Mouse (Mus musculus): Measurements from ENCODE around the gene Hip1. TPM values are rescaled to one million over a fixed set of nuclear protein-coding genes. Genes with fewer than 3 reads are reported as not detected.
"Not testable (repeated sequence)": the region's sequence is repeated elsewhere in the genome, so short reads cannot be mapped to it uniquely, and the experiment has no call there.

The Hip1 gene
- polyA plus RNA-seq, 1 experiment from 2014 or later, result 38.5 TPM

DNA sequence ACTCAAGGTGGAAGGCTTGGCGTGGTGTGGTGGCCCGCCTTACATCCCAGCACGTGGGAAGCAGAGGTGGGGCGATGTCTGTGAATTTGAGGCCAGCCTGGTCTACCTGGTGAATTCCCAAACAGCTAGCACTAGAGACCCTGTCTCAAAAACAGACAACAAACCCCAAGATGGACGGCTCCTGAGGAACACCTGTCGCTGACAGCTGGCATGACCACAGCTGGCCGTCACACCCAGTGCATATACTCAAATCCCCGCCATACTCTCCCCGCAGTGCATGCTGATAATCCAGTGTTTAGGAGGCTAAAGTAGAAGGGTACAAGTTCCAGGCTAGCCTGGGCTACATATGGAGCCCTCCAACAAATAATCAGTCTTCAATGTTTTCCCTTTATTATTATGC lies 88.4 kb downstream of the Hip1 start:
- peaks cover 10% of the 10 kb centered on the region for H3K4me1 ChIP-seq (replicated peaks)
- 97% methylated on average over 9 of the region's 9 CpGs for WGBS
- peaks cover 82% of the 10 kb centered on the region for H3K36me3 ChIP-seq
- no peaks in the 10 kb centered on the region for H3K27me3 ChIP-seq
- no peak overlapping the region for H3K4me2 ChIP-seq
- no peak overlapping the region for H3K9ac ChIP-seq
- H3K9me3 ChIP-seq, result peaks cover 5% of the 10 kb centered on the region; the same call in 1 of the 2 replicates
- H3K27ac ChIP-seq, result no peak overlapping the region
- no peak overlapping the region for H3K4me3 ChIP-seq
- no peak for ATAC-seq (ENCODE audit: low FRiP score)

DNA sequence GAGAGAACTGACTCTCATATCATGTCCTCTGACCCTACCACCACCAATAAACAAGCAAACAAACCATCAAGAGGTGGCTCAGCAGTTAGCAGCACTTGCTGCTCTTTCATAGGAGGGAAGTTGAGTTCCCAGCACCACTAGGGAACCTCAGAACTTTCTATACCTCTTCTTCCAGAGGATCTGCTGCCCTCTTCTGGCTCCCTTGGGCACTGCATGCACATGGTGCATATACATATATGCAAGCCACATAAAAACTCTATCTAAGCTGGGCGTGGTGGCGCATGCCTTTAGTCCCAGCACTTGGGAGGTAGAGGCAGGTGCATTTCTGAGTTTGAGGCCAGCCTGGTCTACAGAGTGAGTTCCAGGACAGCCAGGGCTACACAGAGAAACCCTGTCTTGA lies 90.7 kb downstream of the Hip1 start:
- H3K4me1 ChIP-seq (replicated peaks), result no peaks in the 10 kb centered on the region
- H3K36me3 ChIP-seq, result peaks cover 94% of the 10 kb centered on the region
- no peak overlapping the region for H3K27ac ChIP-seq
- no peaks in the 10 kb centered on the region for H3K27me3 ChIP-seq
- no peak overlapping the region for H3K9ac ChIP-seq
- peaks cover 5% of the 10 kb centered on the region; the same call in 1 of the 2 replicates for H3K9me3 ChIP-seq
- no peak overlapping the region for H3K4me2 ChIP-seq
- WGBS, result 93% methylated on average over 2 of the region's 2 CpGs
- no peak overlapping the region for H3K4me3 ChIP-seq
- ATAC-seq (ENCODE audit: low FRiP score), result no peak

DNA sequence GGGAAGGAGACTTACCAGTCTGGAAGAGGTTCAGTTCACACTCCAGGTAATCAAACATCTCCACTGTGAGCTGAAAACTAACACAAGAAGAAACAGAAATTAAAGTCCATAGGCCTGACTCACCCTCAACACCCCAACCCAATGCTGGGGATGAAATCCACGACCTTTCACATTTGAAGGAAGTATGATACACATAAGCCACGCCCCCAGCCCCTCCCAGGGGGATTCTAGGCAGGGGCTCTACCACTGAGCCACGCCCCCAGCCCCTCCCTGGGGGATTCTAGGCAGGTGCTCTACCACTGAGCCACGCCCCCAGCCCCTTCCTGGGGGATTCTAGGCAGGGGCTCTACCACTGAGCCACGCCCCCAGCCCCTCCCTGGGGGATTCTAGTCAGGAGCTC lies 93.4 kb downstream of the Hip1 start:
- not testable (repeated sequence) for H3K27me3 ChIP-seq; H3K9me3 ChIP-seq; ATAC-seq (ENCODE audit: low FRiP score); H3K4me2 ChIP-seq; H3K4me1 ChIP-seq (replicated peaks); H3K27ac ChIP-seq; H3K4me3 ChIP-seq; H3K9ac ChIP-seq
- WGBS, result 98% methylated on average over 5 of the region's 5 CpGs
- peaks cover 93% of the 10 kb centered on the region for H3K36me3 ChIP-seq

DNA sequence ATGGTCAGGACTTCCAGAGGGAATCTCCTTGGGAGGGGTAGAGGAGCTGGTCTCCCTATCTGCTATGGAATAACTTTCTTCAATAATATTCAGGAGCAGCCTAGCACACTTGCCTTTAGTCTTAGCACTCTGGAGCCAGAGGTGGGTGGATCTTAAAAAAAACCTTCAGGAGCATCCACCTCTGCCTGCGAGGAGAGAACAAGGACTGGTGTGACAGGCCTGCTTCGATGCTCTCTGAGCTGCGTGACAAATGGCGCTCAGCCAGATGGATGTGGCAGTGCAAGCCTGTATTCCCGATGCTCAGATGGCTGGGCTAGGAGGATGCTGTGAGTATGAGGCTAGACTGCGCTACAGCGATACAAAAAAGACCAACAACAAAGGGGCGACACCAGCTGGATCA lies 93.8 kb downstream of the Hip1 start:
- no peak for ATAC-seq (ENCODE audit: low FRiP score)
- Histone ChIP-seq H3K4me2 (no peak overlapping the region), H3K4me1 (replicated peaks) (no peaks in the 10 kb centered on the region), H3K9me3 (peaks cover 5% of the 10 kb centered on the region; the same call in 1 of the 2 replicates), H3K36me3 (peaks cover 93% of the 10 kb centered on the region), H3K9ac (no peak overlapping the region), H3K27ac (no peak overlapping the region), H3K4me3 (no peak overlapping the region), H3K27me3 (no peaks in the 10 kb centered on the region)
- 81% methylated on average over 8 of the region's 8 CpGs for WGBS

DNA sequence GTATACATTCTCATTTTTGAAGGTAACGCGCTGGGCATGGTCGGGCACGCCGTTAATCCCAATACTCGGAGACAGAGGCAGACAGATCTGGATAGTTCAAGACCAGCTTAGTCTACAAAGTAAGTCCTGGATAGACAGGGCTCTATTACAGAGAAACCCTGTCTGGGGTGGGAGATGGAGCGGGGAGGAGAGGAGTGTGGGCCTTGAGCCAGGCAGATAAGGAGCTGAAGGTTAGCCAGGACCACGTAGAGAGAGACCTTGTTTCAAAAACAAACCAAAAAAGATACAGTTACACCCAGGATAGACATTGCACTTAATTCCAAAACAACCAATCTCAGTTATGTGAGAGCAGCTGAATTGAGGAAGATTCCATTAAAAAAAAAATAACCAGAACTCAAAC lies 99.2 kb downstream of the Hip1 start:
- Histone ChIP-seq H3K27me3 (no peaks in the 10 kb centered on the region), H3K9ac (no peak overlapping the region), H3K4me3 (no peak overlapping the region), H3K36me3 (peaks cover 90% of the 10 kb centered on the region), H3K4me2 (no peak overlapping the region), H3K4me1 (replicated peaks) (no peaks in the 10 kb centered on the region), H3K27ac (no peak overlapping the region), H3K9me3 (no peaks in the 10 kb centered on the region)
- ATAC-seq (ENCODE audit: low FRiP score), result no peak
- WGBS, result 95% methylated on average over 8 of the region's 8 CpGs

DNA sequence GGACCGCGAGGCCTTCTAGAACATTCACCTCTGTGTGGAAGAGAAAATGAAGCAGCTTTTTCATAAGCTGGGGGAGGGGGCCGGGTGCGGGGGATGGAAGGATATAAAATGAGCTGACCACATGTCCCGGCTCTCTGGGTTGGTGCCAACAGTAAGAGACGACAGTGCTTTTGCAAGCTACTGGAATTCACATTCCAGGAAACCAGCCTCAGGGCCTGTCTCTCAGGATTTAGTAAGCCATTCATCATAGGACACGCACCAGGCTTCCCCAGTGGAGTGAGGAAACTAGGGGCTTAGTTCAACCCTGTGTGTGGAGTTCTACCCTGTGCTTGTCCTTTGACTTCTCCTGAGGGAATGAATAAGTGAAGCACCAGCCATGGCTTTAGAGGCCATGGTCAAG lies 102.5 kb downstream of the Hip1 start:
- H3K27me3 ChIP-seq, result no peaks in the 10 kb centered on the region
- no peak for ATAC-seq (ENCODE audit: low FRiP score)
- no peaks in the 10 kb centered on the region for H3K4me1 ChIP-seq (replicated peaks)
- no peak overlapping the region for H3K9ac ChIP-seq
- no peak overlapping the region for H3K4me3 ChIP-seq
- H3K4me2 ChIP-seq, result no peak overlapping the region
- H3K9me3 ChIP-seq, result no peaks in the 10 kb centered on the region
- WGBS, result 77% methylated on average over 7 of the region's 7 CpGs
- peaks cover 84% of the 10 kb centered on the region for H3K36me3 ChIP-seq
- H3K27ac ChIP-seq, result no peak overlapping the region

DNA sequence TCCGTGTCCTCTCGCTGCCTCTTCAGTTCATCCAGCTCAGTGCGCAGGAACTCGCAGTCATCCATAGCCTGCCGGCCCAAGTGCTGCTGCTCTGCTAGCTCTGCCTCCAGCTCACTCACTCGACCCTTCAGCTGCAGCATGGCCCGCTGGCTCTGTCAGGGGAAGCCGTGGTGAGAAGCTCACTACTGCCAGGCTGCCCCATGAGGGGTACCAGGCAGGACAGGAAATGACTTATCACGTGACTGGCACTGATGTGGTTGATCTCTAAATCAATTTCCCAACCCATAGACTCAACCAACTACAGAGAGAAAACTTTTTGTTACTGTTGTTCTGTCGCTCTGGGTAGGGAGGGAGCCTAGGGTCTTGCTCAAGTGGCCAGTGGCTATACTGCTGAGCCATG lies 109.9 kb downstream of the Hip1 start:
- Histone ChIP-seq H3K36me3 (peaks cover 85% of the 10 kb centered on the region), H3K4me1 (replicated peaks) (no peaks in the 10 kb centered on the region), H3K9me3 (peaks cover 8% of the 10 kb centered on the region; the same call in 1 of the 2 replicates), H3K27ac (no peak overlapping the region), H3K9ac (no peak overlapping the region), H3K4me3 (no peak overlapping the region), H3K27me3 (no peaks in the 10 kb centered on the region), H3K4me2 (no peak overlapping the region)
- WGBS, result 97% methylated on average over 10 of the region's 10 CpGs
- no peak for ATAC-seq (ENCODE audit: low FRiP score)

DNA sequence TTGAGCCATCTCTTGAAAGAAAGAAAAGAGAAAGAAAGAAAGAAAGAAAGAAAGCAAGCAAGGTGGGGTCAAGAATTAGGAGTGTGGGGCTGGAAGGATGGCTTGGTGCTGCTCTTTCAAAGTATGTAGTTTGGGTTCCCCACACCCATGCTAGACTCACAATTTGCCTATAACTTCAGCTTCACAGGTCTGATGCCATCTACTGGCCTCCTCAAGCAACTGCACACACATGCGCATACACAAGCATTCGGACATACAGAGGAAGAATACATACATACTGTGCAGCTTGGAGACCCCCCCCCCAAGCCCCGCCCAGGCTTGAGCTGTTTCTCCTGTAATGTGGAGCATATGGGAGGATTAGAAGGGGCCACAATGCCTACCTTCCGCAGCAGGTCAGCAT lies 111.1 kb downstream of the Hip1 start:
- no peaks in the 10 kb centered on the region for H3K27me3 ChIP-seq
- no peak overlapping the region for H3K27ac ChIP-seq
- H3K4me3 ChIP-seq, result no peak overlapping the region
- H3K9ac ChIP-seq, result no peak overlapping the region
- 99% methylated on average over 4 of the region's 4 CpGs for WGBS
- no peak overlapping the region for H3K4me2 ChIP-seq
- no peak for ATAC-seq (ENCODE audit: low FRiP score)
- peaks cover 8% of the 10 kb centered on the region; the same call in 1 of the 2 replicates for H3K9me3 ChIP-seq
- H3K36me3 ChIP-seq, result peaks cover 90% of the 10 kb centered on the region
- no peaks in the 10 kb centered on the region for H3K4me1 ChIP-seq (replicated peaks)

DNA sequence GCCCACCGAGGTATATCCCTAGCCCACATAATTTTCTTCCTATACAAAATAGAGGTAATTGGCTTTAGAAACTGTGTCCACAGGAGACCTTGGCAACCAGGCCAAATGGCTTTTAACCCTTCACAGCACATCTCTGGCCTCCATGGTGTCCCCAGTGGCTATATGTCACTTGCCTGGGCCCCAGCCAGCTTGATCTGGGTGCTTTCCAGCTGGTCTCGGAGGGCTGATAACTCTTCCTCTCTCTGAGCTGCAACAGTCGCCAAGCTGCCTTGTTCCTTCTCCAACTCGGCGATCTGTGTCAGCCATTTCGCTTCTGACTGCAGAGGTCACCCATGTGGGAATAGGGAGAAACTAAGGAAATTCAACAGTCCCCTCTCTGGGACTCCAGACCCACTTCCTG lies 113.8 kb downstream of the Hip1 start:
- peaks cover 94% of the 10 kb centered on the region for H3K36me3 ChIP-seq

DNA sequence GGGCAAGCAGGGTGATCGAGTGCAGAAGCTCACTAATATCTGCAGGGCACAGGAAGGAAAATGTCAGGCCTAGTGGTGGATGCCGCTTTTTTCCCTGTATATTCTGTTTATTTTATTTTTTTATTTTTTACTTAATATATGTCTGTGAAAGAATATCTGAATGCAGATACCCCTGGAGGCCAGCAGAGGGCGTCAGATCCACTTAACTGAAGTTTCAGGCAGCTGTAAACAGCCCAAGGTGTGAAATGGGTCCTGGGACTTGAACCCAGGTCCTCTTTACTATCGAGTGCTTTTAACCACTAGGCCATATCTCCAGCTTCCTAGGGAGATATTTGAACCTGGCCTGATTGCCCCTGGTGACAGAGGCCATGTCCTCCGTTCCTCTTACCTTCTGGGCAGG lies 116.1 kb downstream of the Hip1 start:
- 0 out of 2 replicates have a peak, but pooled peaks cover under 1% of the 10 kb centered on the region for H3K9me3 ChIP-seq
- 75% methylated on average over 5 of the region's 5 CpGs for WGBS
- peaks cover 94% of the 10 kb centered on the region for H3K36me3 ChIP-seq
- no peak overlapping the region for H3K27ac ChIP-seq
- H3K4me1 ChIP-seq (replicated peaks), result no peaks in the 10 kb centered on the region
- no peak for ATAC-seq (ENCODE audit: low FRiP score)
- no peak overlapping the region for H3K4me3 ChIP-seq
- no peak overlapping the region for H3K9ac ChIP-seq
- H3K4me2 ChIP-seq, result no peak overlapping the region
- no peaks in the 10 kb centered on the region for H3K27me3 ChIP-seq

More for the DNA sequence above, 113.8 kb downstream of the Hip1 start:
- Histone ChIP-seq H3K9me3 (peaks cover 8% of the 10 kb centered on the region; the same call in 1 of the 2 replicates), H3K27me3 (no peaks in the 10 kb centered on the region), H3K4me1 (replicated peaks) (no peaks in the 10 kb centered on the region), H3K4me2 (no peak overlapping the region), H3K27ac (no peak overlapping the region), H3K9ac (no peak overlapping the region), H3K4me3 (no peak overlapping the region)
- ATAC-seq (ENCODE audit: low FRiP score), result no peak
- 91% methylated on average over 6 of the region's 6 CpGs for WGBS

DNA sequence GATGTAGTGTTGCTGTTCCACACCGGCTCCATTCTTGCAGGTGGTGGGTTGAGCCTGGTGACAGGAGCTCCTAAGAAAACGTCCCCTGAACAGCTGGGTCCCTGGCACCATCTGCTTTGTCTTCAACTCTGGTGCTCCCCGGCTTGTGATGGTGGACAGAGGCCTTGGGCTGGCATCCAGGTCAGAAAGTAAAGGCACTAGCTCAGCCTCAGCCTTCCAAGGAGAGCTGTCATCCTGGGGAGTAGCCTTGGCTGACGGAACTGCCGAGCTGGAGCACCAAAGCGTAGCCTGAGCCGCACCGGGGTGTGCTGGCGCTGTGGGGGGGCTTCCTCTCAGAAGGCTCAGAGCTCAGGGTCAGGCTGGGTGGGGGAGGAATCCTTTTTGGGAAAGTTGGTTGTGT lies 134.7 kb downstream of the Hip1 start:
- H3K9ac ChIP-seq, result no peak overlapping the region
- WGBS, result 93% methylated on average over 9 of the region's 9 CpGs
- no peaks in the 10 kb centered on the region for H3K27me3 ChIP-seq
- no peaks in the 10 kb centered on the region for H3K9me3 ChIP-seq
- no peak overlapping the region for H3K27ac ChIP-seq
- H3K4me2 ChIP-seq, result no peak overlapping the region
- ATAC-seq (ENCODE audit: low FRiP score), result no peak
- peaks cover 66% of the 10 kb centered on the region for H3K36me3 ChIP-seq
- no peaks in the 10 kb centered on the region for H3K4me1 ChIP-seq (replicated peaks)
- no peak overlapping the region for H3K4me3 ChIP-seq

DNA sequence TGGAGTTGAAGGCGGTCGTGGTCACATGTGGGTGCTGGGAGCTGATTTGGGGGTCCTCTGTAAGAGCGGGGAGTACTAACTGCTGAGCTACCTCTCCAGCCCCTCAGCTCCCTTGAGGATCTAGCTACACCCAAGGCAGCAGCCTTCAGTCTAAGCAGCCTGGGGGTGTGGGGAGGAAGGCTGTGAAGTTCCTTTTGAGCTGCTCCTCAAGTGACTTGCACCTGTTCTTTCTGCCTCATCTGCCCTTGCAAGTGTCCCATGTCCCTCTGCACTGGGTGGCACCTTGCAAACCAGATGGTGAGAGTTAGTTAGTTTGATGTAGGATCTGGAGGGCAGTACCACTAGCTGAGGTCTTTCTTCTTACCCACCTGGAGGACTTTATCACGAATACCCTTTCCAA lies 136.8 kb downstream of the Hip1 start:
- Histone ChIP-seq H3K27ac (no peak overlapping the region), H3K4me3 (no peak overlapping the region), H3K4me2 (no peak overlapping the region), H3K9ac (no peak overlapping the region), H3K9me3 (no peaks in the 10 kb centered on the region), H3K27me3 (no peaks in the 10 kb centered on the region), H3K4me1 (replicated peaks) (peaks cover 7% of the 10 kb centered on the region), H3K36me3 (peaks cover 44% of the 10 kb centered on the region)
- WGBS, result 90% methylated on average over 4 of the region's 4 CpGs
- no peak for ATAC-seq (ENCODE audit: low FRiP score)

DNA sequence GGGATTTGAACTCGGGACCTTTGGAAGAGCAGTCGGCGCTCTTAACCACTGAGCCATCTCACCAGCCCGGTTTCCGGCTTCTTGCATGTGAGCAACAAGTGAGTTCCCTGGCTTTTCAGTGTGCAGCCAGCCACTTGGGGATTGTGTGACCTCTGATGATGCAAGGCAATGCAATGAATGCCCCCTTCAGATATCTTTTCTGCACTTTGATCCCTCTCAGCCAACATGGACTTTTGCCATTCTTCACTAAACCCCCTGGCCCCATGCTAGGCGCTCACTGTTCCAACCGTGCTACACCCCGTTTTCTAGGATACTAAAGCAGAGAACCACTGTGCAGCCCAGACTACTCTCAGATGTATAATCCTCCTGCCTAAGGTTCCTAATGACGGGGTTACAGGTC lies 139.5 kb downstream of the Hip1 start:
- Histone ChIP-seq H3K4me1 (replicated peaks) (peaks cover 7% of the 10 kb centered on the region), H3K9me3 (no peaks in the 10 kb centered on the region), H3K27ac (no peak overlapping the region), H3K9ac (no peak overlapping the region), H3K4me3 (no peak overlapping the region), H3K36me3 (peaks cover 23% of the 10 kb centered on the region), H3K4me2 (no peak overlapping the region), H3K27me3 (no peaks in the 10 kb centered on the region)
- ATAC-seq (ENCODE audit: low FRiP score), result no peak
- 82% methylated on average over 9 of the region's 9 CpGs for WGBS
